Mouse (Mus musculus): ENCODE data around the gene Cdkn1a. TPM values are rescaled to one million over a fixed set of nuclear protein-coding genes. Genes with fewer than 3 reads are reported as not detected.
A peak's percentile ranks its signal among the peaks of the same experiment; 100 is the strongest.
"Not testable (repeated sequence)": the region's sequence is repeated elsewhere in the genome, so short reads cannot be mapped to it uniquely, and the experiment has no call there.

Cdkn1a gene
- total RNA-seq (2014; fragmentation: Nextera tagmentation) (2.1 and 6.5 TPM in 2 replicates), total RNA-seq (2017) (0.95 and 3.5 TPM in 2 replicates)

- ATAC-seq (replicated peaks; ENCODE audit: low FRiP score, low TSS enrichment, poor library complexity, severe bottlenecking), result no peak
Observed at GRCm38 (mm10) chr17:29090776-29091175, at the start of gene Cdkn1a. Gene Cdkn1a (plus strand): TSS chr17:29090976.

GRCm38 (mm10) chr17:29041632-29042031 lies 49.1 kb upstream of the Cdkn1a start:
- not testable (repeated sequence) for ATAC-seq (replicated peaks; ENCODE audit: low FRiP score, low TSS enrichment, poor library complexity, severe bottlenecking)

- ATAC-seq (replicated peaks; ENCODE audit: low FRiP score, low TSS enrichment, poor library complexity, severe bottlenecking), result no peak
Observed at GRCm38 (mm10) chr17:29042569-29042968, 48.2 kb upstream of the Cdkn1a start.

GRCm38 (mm10) chr17:29043583-29043982 lies 47.2 kb upstream of the Cdkn1a start:
- ATAC-seq (replicated peaks; ENCODE audit: low FRiP score, low TSS enrichment, poor library complexity, severe bottlenecking), result no peak

- ATAC-seq (replicated peaks; ENCODE audit: low FRiP score, low TSS enrichment, poor library complexity, severe bottlenecking), result no peak
Observed at GRCm38 (mm10) chr17:29044146-29044924, 46.4 kb upstream of the Cdkn1a start.

- no peak for ATAC-seq (replicated peaks; ENCODE audit: low FRiP score, low TSS enrichment, poor library complexity, severe bottlenecking)
Observed at GRCm38 (mm10) chr17:29044925-29045319, 45.9 kb upstream of the Cdkn1a start.

GRCm38 (mm10) chr17:29045741-29046530 lies 44.8 kb upstream of the Cdkn1a start:
- peak; percentile 66 for ATAC-seq (replicated peaks; ENCODE audit: low FRiP score, low TSS enrichment, poor library complexity, severe bottlenecking)

GRCm38 (mm10) chr17:29046863-29047262 lies 43.9 kb upstream of the Cdkn1a start:
- no peak for ATAC-seq (replicated peaks; ENCODE audit: low FRiP score, low TSS enrichment, poor library complexity, severe bottlenecking)

GRCm38 (mm10) chr17:29047697-29048514 lies 42.9 kb upstream of the Cdkn1a start:
- no peak for ATAC-seq (replicated peaks; ENCODE audit: low FRiP score, low TSS enrichment, poor library complexity, severe bottlenecking)

GRCm38 (mm10) chr17:29048748-29049507 lies 41.8 kb upstream of the Cdkn1a start:
- peak; percentile 36; the same call in 1 of the 2 replicates for ATAC-seq (replicated peaks; ENCODE audit: low FRiP score, low TSS enrichment, poor library complexity, severe bottlenecking)

- ATAC-seq (replicated peaks; ENCODE audit: low FRiP score, low TSS enrichment, poor library complexity, severe bottlenecking), result no peak
Observed at GRCm38 (mm10) chr17:29049508-29049889, 41.3 kb upstream of the Cdkn1a start.

GRCm38 (mm10) chr17:29049923-29050322 lies 40.9 kb upstream of the Cdkn1a start:
- no peak for ATAC-seq (replicated peaks; ENCODE audit: low FRiP score, low TSS enrichment, poor library complexity, severe bottlenecking)

- no peak for ATAC-seq (replicated peaks; ENCODE audit: low FRiP score, low TSS enrichment, poor library complexity, severe bottlenecking)
Observed at GRCm38 (mm10) chr17:29050791-29051190, 40.0 kb upstream of the Cdkn1a start.

GRCm38 (mm10) chr17:29053067-29053466 lies 37.7 kb upstream of the Cdkn1a start:
- ATAC-seq (replicated peaks; ENCODE audit: low FRiP score, low TSS enrichment, poor library complexity, severe bottlenecking), result no peak

- no peak for ATAC-seq (replicated peaks; ENCODE audit: low FRiP score, low TSS enrichment, poor library complexity, severe bottlenecking)
Observed at GRCm38 (mm10) chr17:29053841-29054240, 36.9 kb upstream of the Cdkn1a start.

- ATAC-seq (replicated peaks; ENCODE audit: low FRiP score, low TSS enrichment, poor library complexity, severe bottlenecking), result no peak
Observed at GRCm38 (mm10) chr17:29054429-29054828, 36.3 kb upstream of the Cdkn1a start.

GRCm38 (mm10) chr17:29055586-29055985 lies 35.2 kb upstream of the Cdkn1a start:
- ATAC-seq (replicated peaks; ENCODE audit: low FRiP score, low TSS enrichment, poor library complexity, severe bottlenecking), result no peak

- no peak for ATAC-seq (replicated peaks; ENCODE audit: low FRiP score, low TSS enrichment, poor library complexity, severe bottlenecking)
Observed at GRCm38 (mm10) chr17:29056207-29056606, 34.6 kb upstream of the Cdkn1a start.

- ATAC-seq (replicated peaks; ENCODE audit: low FRiP score, low TSS enrichment, poor library complexity, severe bottlenecking), result no peak
Observed at GRCm38 (mm10) chr17:29056699-29057151, 34.1 kb upstream of the Cdkn1a start.
